Mouse (Mus musculus) E14TG2a.4 (cell line): ENCODE data around the gene Pcf11.

Experiments used
- CTCF ChIP-seq: conservative IDR thresholded peaks from 2 replicates; pipeline ENCODE4 v1.5.1; 2014; ENCODE audit warnings: low read length
- POU5F1 ChIP-seq: IDR thresholded peaks from 2 replicates; pipeline ENCODE4 v1.6.1; 2014; ENCODE audit warnings: low read length, borderline replicate concordance

DNA sequence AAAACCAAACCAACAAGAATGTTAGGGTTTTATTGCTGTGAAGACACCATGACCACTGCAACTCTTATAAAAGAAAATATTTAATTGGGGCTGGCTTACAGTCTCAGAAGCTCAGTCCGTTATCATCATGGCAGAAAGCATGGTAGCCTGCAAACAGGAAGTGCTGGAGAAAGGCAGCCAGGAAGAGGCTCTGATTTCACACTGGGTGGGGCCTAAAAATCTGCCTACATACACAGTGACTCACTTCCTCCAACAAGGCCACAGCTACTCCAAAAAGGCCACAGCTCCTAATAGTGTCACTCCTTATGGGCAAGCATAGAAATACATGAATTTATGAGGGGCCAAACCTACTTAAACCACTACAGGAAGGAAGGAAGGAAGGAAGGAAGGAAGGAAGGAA is 45.3 kb upstream of the Pcf11 start:
- TF ChIP-seq CTCF (no peak), POU5F1 (no peak)
